Mouse (Mus musculus) thymus, adult 2 months (tissue): ENCODE measurements around the gene Pde1c.

Experiments used
- CTCF ChIP-seq: fragments of 200-500 bp; IDR thresholded peaks from 2 replicates; pipeline ENCODE4 v1.5.1; 2012; ENCODE audit warnings: mild to moderate bottlenecking, control low read depth, low read length, moderate library complexity, borderline replicate concordance; ENCODE audit not compliant: control insufficient read depth, poor library complexity, insufficient read depth; ENCODE audit errors: extremely low read depth
- POLR2A ChIP-seq: fragments of 200-500 bp; IDR thresholded peaks from 2 replicates; pipeline ENCODE4 v1.6.1; 2012; ENCODE audit warnings: mild to moderate bottlenecking, low read length, control low read depth, moderate library complexity; ENCODE audit not compliant: control insufficient read depth, poor library complexity, insufficient read depth; ENCODE audit errors: extremely low read depth

GRCm38 (mm10) chr6:56063736-56064135 lies 505.2 kb downstream of the Pde1c start:
- TF ChIP-seq POLR2A: no peak
- no peak for TF ChIP-seq CTCF
